15 mouse cellular contexts compared by ENCODE assay signal in genomic region chr1:28877626-28878025, GRCm38 (mm10).
A peak's percentile ranks its signal among the peaks of the same experiment; 100 is the strongest.
DNase-seq lines count a peak whose midpoint lies in the region.
"Had no signal": no experiment of that assay in that cellular context is flagged by ENCODE, and none has a peak within 500 bp of the region (broad histone marks: within the 10 kb centered on the region; RNA-seq: fewer than 3 reads in every experiment).

No protein-coding gene starts in this region.

- peak; percentile 4 for DNase-seq in layer of hippocampus, adult 9-11 months
- DNase-seq in layer of hippocampus, adult 11-12 months (ENCODE audit: low spot score): no peak
- peak; percentile 3 for DNase-seq in left cerebral cortex, postnatal 4 days
- DNase-seq in left cerebral cortex, adult 8-10 months (ENCODE audit: low spot score in 2 of 2): no peak
- DNase-seq in ZHBTc4 (ENCODE audit: low read depth, low spot score): peak; percentile 2
- no peak for DNase-seq in heart, postnatal 14 days
- DNase-seq: adrenal gland, postnatal 10 days; adrenal gland, postnatal 36 days; cerebellum, adult 18-20 months; cerebellum, adult 9-10 months; cerebellum, postnatal 14 days; gastrocnemius, postnatal 25 days; heart, adult 18-20 months; heart, postnatal 10 days; heart, postnatal 4 days had no signal

- intact Hi-C loops in left cerebral cortex, postnatal 4 days (cut with DNase I): no loop called here
- intact Hi-C loops in heart, postnatal 14 days (cut with DNase I): no loop called here

Comparison
In these comparisons a context has a peak if more than half of its experiments do, and no peak if none do; other contexts are left out.
1. DNase-seq: peak in layer of hippocampus, adult 9-11 months (single experiment), left cerebral cortex, postnatal 4 days (single experiment) and ZHBTc4 (single experiment); none in layer of hippocampus, adult 11-12 months (single experiment), left cerebral cortex, adult 8-10 months (0 of 2) and heart, postnatal 14 days (0 of 2).